Mouse (Mus musculus): ENCODE data around the gene Cd48. TPM values are rescaled to one million over a fixed set of nuclear protein-coding genes. Genes with fewer than 3 reads are reported as not detected.

Gene Cd48
- polyA plus RNA-seq, 1 experiment from 2014 or later, result 0.79 TPM

- WGBS, result 84% methylated on average over 2 of the region's 2 CpGs
- no peak for ATAC-seq (ENCODE audit: low FRiP score)
Observed at GRCm38 (mm10) chr1:171715434-171715833, 33.6 kb downstream of the Cd48 start.

DNA sequence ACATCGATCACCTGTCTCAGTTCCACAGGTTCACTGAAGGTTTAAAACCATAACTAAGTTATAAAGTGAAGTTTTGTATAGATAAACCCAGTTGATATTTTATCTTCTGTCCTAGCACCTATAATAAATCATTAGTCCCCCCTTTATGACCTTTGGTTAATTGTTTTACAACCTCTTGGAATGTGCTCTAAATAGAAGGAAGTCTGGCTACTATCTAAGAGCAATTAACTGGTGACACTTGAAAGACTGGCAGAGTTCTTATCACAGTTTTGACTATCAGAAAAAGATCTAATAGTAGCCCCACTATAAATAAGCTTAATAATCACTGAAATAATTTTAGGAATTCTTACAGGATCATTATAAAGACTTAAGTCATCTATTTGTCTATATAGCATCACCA, 34.4 kb downstream of the Cd48 start:
- no peaks in the 10 kb centered on the region for H3K27me3 ChIP-seq
- ATAC-seq (ENCODE audit: low FRiP score), result no peak
- H3K36me3 ChIP-seq (replicated peaks), result no peaks in the 10 kb centered on the region
- no peaks in the 10 kb centered on the region for H3K9me3 ChIP-seq
- H3K4me3 ChIP-seq (replicated peaks), result no peak overlapping the region
- H3K4me1 ChIP-seq, result no peaks in the 10 kb centered on the region
- no peak overlapping the region for H3K4me2 ChIP-seq
- H3K9ac ChIP-seq, result no peak overlapping the region
- WGBS, result 91% methylated on average over 1 of the region's 1 CpGs
- no peak overlapping the region for H3K27ac ChIP-seq

More at GRCm38 (mm10) chr1:171715434-171715833, 33.6 kb downstream of the Cd48 start:
- H3K9me3 ChIP-seq, result no peaks in the 10 kb centered on the region
- no peak overlapping the region for H3K4me3 ChIP-seq (replicated peaks)
- H3K4me2 ChIP-seq, result no peak overlapping the region
- no peaks in the 10 kb centered on the region for H3K4me1 ChIP-seq
- H3K9ac ChIP-seq, result no peak overlapping the region
- H3K27ac ChIP-seq, result no peak overlapping the region
- no peaks in the 10 kb centered on the region for H3K27me3 ChIP-seq
- no peaks in the 10 kb centered on the region for H3K36me3 ChIP-seq (replicated peaks)

DNA sequence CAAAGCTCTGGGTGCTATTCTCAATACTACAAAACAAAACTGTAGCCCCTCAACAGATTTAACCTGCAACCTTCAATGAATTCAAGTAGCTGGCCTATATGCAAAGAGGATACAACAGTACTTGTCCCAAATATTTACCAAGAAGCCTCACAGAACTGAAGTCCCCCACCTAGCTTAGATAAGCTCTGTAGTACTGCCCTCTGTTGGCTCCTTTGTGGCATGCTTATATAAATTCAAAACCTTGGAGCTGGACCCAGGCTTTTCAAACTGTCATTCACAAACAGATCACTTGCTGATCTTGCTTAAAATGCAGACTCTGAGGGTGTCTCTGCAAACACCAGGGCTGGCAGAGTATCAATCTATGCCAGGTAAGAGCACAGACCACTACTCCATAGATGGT, 49.4 kb downstream of the Cd48 start:
- Histone ChIP-seq H3K27ac (no peak overlapping the region), H3K9me3 (peaks cover 13% of the 10 kb centered on the region; the same call in 1 of the 2 replicates), H3K27me3 (no peaks in the 10 kb centered on the region), H3K9ac (no peak overlapping the region), H3K4me3 (replicated peaks) (no peak overlapping the region), H3K4me2 (no peak overlapping the region), H3K36me3 (replicated peaks) (no peaks in the 10 kb centered on the region), H3K4me1 (no peaks in the 10 kb centered on the region)
- no peak for ATAC-seq (ENCODE audit: low FRiP score)

DNA sequence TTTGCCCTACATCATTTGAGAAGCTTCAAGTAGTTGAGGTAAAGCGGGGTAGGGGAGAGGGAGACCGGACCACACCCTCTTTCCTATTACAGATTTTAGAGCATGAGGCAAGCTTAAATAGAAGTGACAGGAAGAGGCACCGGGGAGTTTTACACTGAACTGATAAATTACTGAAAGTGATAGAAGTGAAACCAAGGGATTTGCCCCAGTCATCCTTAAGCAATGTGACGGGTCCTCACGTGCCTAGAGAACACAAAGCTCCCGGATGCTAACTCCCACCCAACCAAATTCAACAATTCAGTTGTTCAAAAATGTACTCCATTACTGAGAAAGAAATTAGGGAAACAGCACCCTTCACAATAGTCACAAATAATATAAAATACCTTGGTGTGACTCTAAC, 53.1 kb downstream of the Cd48 start:
- no peak for ATAC-seq (ENCODE audit: low FRiP score)
- H3K9ac ChIP-seq, result no peak overlapping the region
- no peaks in the 10 kb centered on the region for H3K36me3 ChIP-seq (replicated peaks)
- 94% methylated on average over 6 of the region's 6 CpGs for WGBS
- H3K4me1 ChIP-seq, result no peaks in the 10 kb centered on the region
- no peaks in the 10 kb centered on the region for H3K27me3 ChIP-seq
- H3K4me2 ChIP-seq, result no peak overlapping the region
- H3K9me3 ChIP-seq, result 0 out of 2 replicates have a peak, but pooled peaks cover 4% of the 10 kb centered on the region
- no peak overlapping the region for H3K4me3 ChIP-seq (replicated peaks)
- H3K27ac ChIP-seq, result no peak overlapping the region

DNA sequence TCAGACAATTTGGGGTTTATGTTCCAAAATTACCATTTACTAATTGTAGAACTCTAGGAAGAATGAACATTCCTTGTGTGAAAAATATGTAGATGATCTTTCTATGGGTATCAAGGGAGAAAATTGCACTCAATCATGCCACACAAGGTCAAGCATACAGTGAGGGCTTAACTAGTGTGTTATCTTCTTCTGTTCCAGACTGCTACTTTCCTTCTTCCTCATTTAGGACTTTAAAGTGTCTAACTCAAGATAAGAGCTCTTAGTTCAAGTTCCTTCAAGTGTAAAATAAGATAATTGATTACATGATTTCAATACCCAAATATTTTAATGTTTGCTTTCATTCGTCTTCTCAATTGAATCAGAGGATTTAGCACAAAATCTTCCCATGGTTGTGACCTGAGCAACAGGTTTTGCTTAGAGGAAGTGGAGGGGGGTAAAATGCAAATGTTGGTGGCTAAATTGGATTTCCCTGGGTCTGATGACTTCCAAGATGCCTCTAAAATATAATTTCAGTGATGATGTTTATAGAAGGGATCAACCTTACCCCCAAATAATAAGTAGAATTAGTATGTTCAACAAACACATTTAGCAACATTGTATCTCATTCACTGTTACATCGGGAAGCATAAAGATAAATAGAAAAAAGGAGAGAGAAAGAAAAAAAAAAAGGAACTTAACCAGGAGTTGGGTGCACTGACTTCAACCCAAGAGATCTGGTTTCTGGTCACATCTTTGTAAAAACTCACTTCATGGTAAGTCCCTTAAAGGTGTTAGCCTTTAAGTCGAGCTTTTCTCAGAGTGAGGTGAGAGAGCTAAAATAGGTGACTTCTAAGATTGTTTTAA, 66.5 kb downstream of the Cd48 start:
- Histone ChIP-seq H3K9ac (no peak overlapping the region), H3K27me3 (no peaks in the 10 kb centered on the region), H3K4me1 (no peaks in the 10 kb centered on the region), H3K36me3 (replicated peaks) (no peaks in the 10 kb centered on the region), H3K27ac (no peak overlapping the region), H3K4me3 (replicated peaks) (no peak overlapping the region), H3K4me2 (no peak overlapping the region), H3K9me3 (no peaks in the 10 kb centered on the region)
- WGBS, result 87% methylated on average over 3 of the region's 3 CpGs
- ATAC-seq (ENCODE audit: low FRiP score), result no peak

Small RNAs within 50 kb of the gene (microRNA-seq; reads per million reads assigned to microRNA genes)
- not detected for gene Mir7683

Other genes with a start within 250 kb of the Cd48 start
- 11.1 and 11.4 TPM in 2 replicates for gene F11r, start 244.5 kb upstream of the Cd48 start, polyA plus RNA-seq (2016; fragmentation: Nextera tagmentation; extraction: Ambion mirVana)
- 17.1 and 20.2 TPM in 2 replicates for gene Alyref2, start 178.5 kb upstream of the Cd48 start, polyA plus RNA-seq (2016; fragmentation: Nextera tagmentation; extraction: Ambion mirVana)
- gene Itln1, start 146.7 kb upstream of the Cd48 start, polyA plus RNA-seq (2016; fragmentation: Nextera tagmentation; extraction: Ambion mirVana), result not detected in 2 replicates
- gene Cd244a, start 122.8 kb upstream of the Cd48 start, polyA plus RNA-seq (2016; fragmentation: Nextera tagmentation; extraction: Ambion mirVana), result not detected in 2 replicates
- not detected in 2 replicates for gene Ly9, start 74.6 kb upstream of the Cd48 start, polyA plus RNA-seq (2016; fragmentation: Nextera tagmentation; extraction: Ambion mirVana)
- not detected in 2 replicates for gene Slamf7, start 29.0 kb upstream of the Cd48 start, polyA plus RNA-seq (2016; fragmentation: Nextera tagmentation; extraction: Ambion mirVana)
- gene Slamf1, start 85.1 kb downstream of the Cd48 start, polyA plus RNA-seq (2016; fragmentation: Nextera tagmentation; extraction: Ambion mirVana), result 0.20 and 0.22 TPM in 2 replicates
- gene Cd84, start 157.7 kb downstream of the Cd48 start, polyA plus RNA-seq (2016; fragmentation: Nextera tagmentation; extraction: Ambion mirVana), result 0.32 and 0.52 TPM in 2 replicates
- not detected in 2 replicates for gene Gm10521, start 213.7 kb downstream of the Cd48 start, polyA plus RNA-seq (2016; fragmentation: Nextera tagmentation; extraction: Ambion mirVana)
- not detected in 2 replicates for gene Slamf6, start 235.5 kb downstream of the Cd48 start, polyA plus RNA-seq (2016; fragmentation: Nextera tagmentation; extraction: Ambion mirVana)